Mouse (Mus musculus) forebrain, embryonic 14.5 days (tissue): ENCODE data around the gene Ifi35. TPM values are rescaled to one million over a fixed set of nuclear protein-coding genes. Genes with fewer than 3 reads are reported as not detected.
"Not testable (repeated sequence)": the region's sequence is repeated elsewhere in the genome, so short reads cannot be mapped to it uniquely, and the experiment has no call there.

Experiments used
- ATAC-seq: fragments of 200-750 bp; cut with Nextera tagmentation; 2 replicates; pipeline ENCODE4 v1.8.0; 2017; ENCODE audit warnings: mild to moderate bottlenecking, moderate library complexity
- DNase-seq: peaks from one replicate; pipeline ENCODE4 v3.0.0-alpha.2; 2015; ENCODE audit warnings: low spot score
- H3K27ac ChIP-seq: fragments of 300-500 bp; sonication (generic); 2 replicates; pipeline ENCODE4 v1.5.1; 2014; ENCODE audit warnings: low read depth, mild to moderate bottlenecking, control low read depth, low read length, moderate library complexity
- H3K27me3 ChIP-seq: fragments of 300-500 bp; sonication (generic); replicated peaks from 2 replicates; pipeline ENCODE4 v1.6.1; 2014; ENCODE audit warnings: low read length, control low read depth, mixed read lengths; ENCODE audit not compliant: control insufficient read depth, insufficient read depth
- H3K36me3 ChIP-seq: fragments of 300-500 bp; sonication (generic); 2 replicates; pipeline ENCODE4 v1.6.1; 2014; ENCODE audit warnings: low read length, control low read depth; ENCODE audit not compliant: control insufficient read depth, insufficient read depth
- H3K4me1 ChIP-seq: fragments of 300-500 bp; sonication (generic); 2 replicates; pipeline ENCODE4 v1.6.1; 2014; ENCODE audit warnings: antibody characterized with exemption, low read length, control low read depth; ENCODE audit not compliant: control insufficient read depth, insufficient read depth
- H3K4me2 ChIP-seq: fragments of 300-500 bp; sonication (generic); 2 replicates; pipeline ENCODE4 v1.6.1; 2014; ENCODE audit warnings: mild to moderate bottlenecking, control low read depth, low read length
- H3K4me3 ChIP-seq: fragments of 300-500 bp; sonication (generic); 2 replicates; pipeline ENCODE4 v1.5.1; 2014; ENCODE audit warnings: low read depth, low read length, control low read depth
- H3K9ac ChIP-seq: fragments of 300-500 bp; sonication (generic); 2 replicates; pipeline ENCODE4 v1.6.1; 2014; ENCODE audit warnings: mild to moderate bottlenecking, low read length, control low read depth, moderate library complexity
- H3K9me3 ChIP-seq: fragments of 300-500 bp; sonication (generic); replicated peaks from 2 replicates; pipeline ENCODE4 v1.6.1; 2016; ENCODE audit warnings: low read length, control low read depth, mixed read lengths; ENCODE audit not compliant: control insufficient read depth
- WGBS: fragments of 180-500 bp; shearing (Covaris S2); extraction: QIAGEN DNeasy Blood & Tissue Kit; methylation state at CpG from one replicate; pipeline ENCODE4 v1.1.7; 2014; 5-methylcytosine and 5-hydroxymethylcytosine counted together
- polyA plus RNA-seq: library from polyadenylated mRNA; unstranded; fragments of >200 nt; fragmentation: Nextera tagmentation; extraction: Ambion mirVana; gene quantifications from 2 replicates; pipeline ENCODE4 v1.2.1, GENCODE M21; 2014

The Ifi35 gene
- polyA plus RNA-seq, 1 experiment from 2014 or later = 2.7 TPM

GRCm38 (mm10) chr11:101424925-101425813 is 23.0 kb upstream of the Ifi35 start, which contains the start of the genes Rundc1 and Ptges3l:
Gene Rundc1, plus strand, starts transcription at chr11:101425085.
Gene Ptges3l, minus strand, starts transcription at chr11:101425333.
- WGBS = under 1% methylated on average over 69 of the region's 81 CpGs
- peaks cover 11% of the 10 kb centered on the region for H3K36me3 ChIP-seq
- peak within 1 kb of the TSS; percentile 94 for H3K4me3 ChIP-seq
- H3K4me2 ChIP-seq = peak within 1 kb of the TSS; percentile 89
- H3K4me1 ChIP-seq = peaks cover 22% of the 10 kb centered on the region
- ATAC-seq (peak; percentile 96), DNase-seq (peak; percentile 98)
- H3K9ac ChIP-seq = peak within 1 kb of the TSS; percentile 84
- no peaks in the 10 kb centered on the region for H3K27me3 ChIP-seq
- peak within 1 kb of the TSS; percentile 75 for H3K27ac ChIP-seq
- H3K9me3 ChIP-seq = no peaks in the 10 kb centered on the region

- Histone ChIP-seq H3K27me3 (no peaks in the 10 kb centered on the region), H3K27ac (no peak overlapping the region), H3K4me1 (peaks cover 22% of the 10 kb centered on the region), H3K36me3 (peaks cover 20% of the 10 kb centered on the region), H3K9ac (peak overlapping the region; percentile 84; the same call in 1 of the 2 replicates), H3K4me3 (peak overlapping the region; percentile 94), H3K9me3 (no peaks in the 10 kb centered on the region), H3K4me2 (peak overlapping the region; percentile 89)
- DNase-seq (no peak), ATAC-seq (no peak)
- 74% methylated on average over 8 of the region's 8 CpGs for WGBS
Measured at GRCm38 (mm10) chr11:101426165-101426564, 22.0 kb upstream of the Ifi35 start.

- Histone ChIP-seq H3K4me3 (no peak overlapping the region), H3K9me3 (no peaks in the 10 kb centered on the region), H3K4me1 (peaks cover 8% of the 10 kb centered on the region), H3K27ac (no peak overlapping the region), H3K4me2 (no peak overlapping the region), H3K27me3 (no peaks in the 10 kb centered on the region), H3K9ac (no peak overlapping the region), H3K36me3 (peaks cover 63% of the 10 kb centered on the region)
- WGBS = 93% methylated on average over 9 of the region's 9 CpGs
- no peak for ATAC-seq
- no peak for DNase-seq
Measured at GRCm38 (mm10) chr11:101431327-101431726, 16.9 kb upstream of the Ifi35 start.

GRCm38 (mm10) chr11:101433396-101433795 is 14.8 kb upstream of the Ifi35 start:
- no peak for DNase-seq

GRCm38 (mm10) chr11:101435831-101436230 is 12.4 kb upstream of the Ifi35 start:
- ATAC-seq = no peak
- 85% methylated on average over 4 of the region's 4 CpGs for WGBS

More at GRCm38 (mm10) chr11:101433396-101433795, 14.8 kb upstream of the Ifi35 start:
- no peak overlapping the region for H3K4me3 ChIP-seq
- H3K4me2 ChIP-seq = no peak overlapping the region
- H3K4me1 ChIP-seq = no peaks in the 10 kb centered on the region
- no peaks in the 10 kb centered on the region for H3K27me3 ChIP-seq
- peaks cover 63% of the 10 kb centered on the region for H3K36me3 ChIP-seq
- no peaks in the 10 kb centered on the region for H3K9me3 ChIP-seq
- no peak overlapping the region for H3K27ac ChIP-seq
- ATAC-seq = no peak
- WGBS = 88% methylated on average over 13 of the region's 13 CpGs
- no peak overlapping the region for H3K9ac ChIP-seq

GRCm38 (mm10) chr11:101436916-101437315 is 11.3 kb upstream of the Ifi35 start:
- H3K9me3 ChIP-seq = no peaks in the 10 kb centered on the region
- ATAC-seq = no peak
- H3K4me1 ChIP-seq = no peaks in the 10 kb centered on the region
- H3K4me3 ChIP-seq = no peak overlapping the region
- H3K9ac ChIP-seq = no peak overlapping the region
- no peaks in the 10 kb centered on the region for H3K27me3 ChIP-seq
- DNase-seq = no peak
- 51% methylated on average over 4 of the region's 4 CpGs for WGBS
- H3K4me2 ChIP-seq = no peak overlapping the region
- peaks cover 35% of the 10 kb centered on the region for H3K36me3 ChIP-seq
- H3K27ac ChIP-seq = no peak overlapping the region

More at GRCm38 (mm10) chr11:101435831-101436230, 12.4 kb upstream of the Ifi35 start:
- Histone ChIP-seq H3K27me3 (no peaks in the 10 kb centered on the region), H3K4me2 (no peak overlapping the region), H3K4me3 (no peak overlapping the region), H3K27ac (no peak overlapping the region), H3K9me3 (no peaks in the 10 kb centered on the region), H3K4me1 (no peaks in the 10 kb centered on the region), H3K9ac (no peak overlapping the region), H3K36me3 (peaks cover 46% of the 10 kb centered on the region)
- DNase-seq = no peak

- H3K4me3 ChIP-seq, H3K9me3 ChIP-seq, ATAC-seq, H3K27me3 ChIP-seq, H3K9ac ChIP-seq, H3K4me2 ChIP-seq, H3K4me1 ChIP-seq, H3K27ac ChIP-seq, DNase-seq: not testable (repeated sequence)
- H3K36me3 ChIP-seq = peaks cover 28% of the 10 kb centered on the region
- 55% methylated on average over 3 of the region's 3 CpGs for WGBS
Measured at GRCm38 (mm10) chr11:101438006-101438405, 10.2 kb upstream of the Ifi35 start.

- Histone ChIP-seq H3K4me3 (0 out of 2 replicates have a peak overlapping the region, but pooled peaks have one; percentile 18), H3K36me3 (peaks cover 28% of the 10 kb centered on the region), H3K4me2 (peak overlapping the region; percentile 35)
- not testable (repeated sequence) for H3K4me1 ChIP-seq, H3K9ac ChIP-seq, DNase-seq, H3K27me3 ChIP-seq, H3K9me3 ChIP-seq, H3K27ac ChIP-seq, ATAC-seq
- 37% methylated on average over 14 of the region's 15 CpGs for WGBS
Measured at GRCm38 (mm10) chr11:101441450-101442126, 6.6 kb upstream of the Ifi35 start.
